Mouse (Mus musculus) lung, postnatal 0 days (tissue): ENCODE data around the gene Heatr6. TPM values are rescaled to one million over a fixed set of nuclear protein-coding genes. Genes with fewer than 3 reads are reported as not detected.
A peak's percentile ranks its signal among the peaks of the same experiment; 100 is the strongest.

Experiments used
- ATAC-seq: fragments of 200-750 bp; cut with Nextera tagmentation; 2 replicates; pipeline ENCODE4 v1.8.0; 2017; ENCODE audit warnings: moderate library complexity
- DNase-seq: peaks from one replicate; pipeline ENCODE4 v3.0.0-alpha.2; 2016; ENCODE audit warnings: low spot score
- H3K27ac ChIP-seq: fragments of 300-500 bp; sonication (generic); 2 replicates; pipeline ENCODE4 v1.5.1; 2014; ENCODE audit warnings: antibody characterized with exemption, mild to moderate bottlenecking, low read length, mixed read lengths
- H3K27me3 ChIP-seq: fragments of 300-500 bp; sonication (generic); replicated peaks from 2 replicates; pipeline ENCODE4 v1.6.1; 2014; ENCODE audit warnings: low read length, mixed read lengths; ENCODE audit not compliant: insufficient read depth
- H3K36me3 ChIP-seq: fragments of 300-500 bp; sonication (generic); 2 replicates; pipeline ENCODE4 v1.6.1; 2014; ENCODE audit warnings: low read length, mixed read lengths; ENCODE audit not compliant: insufficient read depth
- H3K4me1 ChIP-seq: fragments of 300-500 bp; sonication (generic); 2 replicates; pipeline ENCODE4 v1.6.1; 2014; ENCODE audit warnings: antibody characterized with exemption, low read depth, low read length, mixed read lengths; ENCODE audit not compliant: insufficient read depth
- H3K4me2 ChIP-seq: fragments of 300-500 bp; sonication (generic); replicated peaks from 2 replicates; pipeline ENCODE4 v1.6.1; 2014; ENCODE audit warnings: low read depth, mild to moderate bottlenecking, low read length, moderate library complexity, mixed read lengths
- H3K4me3 ChIP-seq: fragments of 300-500 bp; sonication (generic); 2 replicates; pipeline ENCODE4 v1.5.1; 2014; ENCODE audit warnings: low read depth, low read length
- H3K9ac ChIP-seq: fragments of 300-500 bp; sonication (generic); replicated peaks from 2 replicates; pipeline ENCODE4 v1.6.1; 2014; ENCODE audit warnings: low read depth, mild to moderate bottlenecking
- H3K9me3 ChIP-seq: fragments of 300-500 bp; sonication (generic); 2 replicates; pipeline ENCODE4 v1.6.1; 2016; ENCODE audit warnings: low read length, mixed read lengths
- CTCF ChIP-seq: IDR thresholded peaks from 2 replicates; pipeline ENCODE4 v1.5.1; 2016; ENCODE audit warnings: antibody characterized with exemption, mild to moderate bottlenecking
- EP300 ChIP-seq: IDR thresholded peaks from 2 replicates; pipeline ENCODE4 v1.6.1; 2016; ENCODE audit warnings: antibody characterized with exemption, mild to moderate bottlenecking, control low read depth
- WGBS: fragments of 180-500 bp; shearing (Covaris S2); extraction: QIAGEN DNeasy Blood & Tissue Kit; methylation state at CpG from one replicate; pipeline ENCODE4 v1.1.7; 2014; 5-methylcytosine and 5-hydroxymethylcytosine counted together
- polyA plus RNA-seq: library from polyadenylated mRNA; unstranded; fragments of >200 nt; fragmentation: Nextera tagmentation; extraction: Ambion mirVana; gene quantifications from 2 replicates; pipeline ENCODE4 v1.2.1, GENCODE M21; 2015

Gene Heatr6
- polyA plus RNA-seq, 1 experiment from 2014 or later: 11.8 TPM

- Histone ChIP-seq H3K36me3 (no peaks in the 10 kb centered on the region), H3K4me2 (no peak overlapping the region), H3K27ac (no peak overlapping the region), H3K9me3 (no peaks in the 10 kb centered on the region), H3K4me1 (no peaks in the 10 kb centered on the region), H3K4me3 (no peak overlapping the region), H3K27me3 (no peaks in the 10 kb centered on the region; the same call in 1 of the 2 replicates), H3K9ac (no peak overlapping the region)
- WGBS: 68% methylated on average over 2 of the region's 2 CpGs
- no peak for DNase-seq
- TF ChIP-seq EP300 (no peak), CTCF (no peak)
- no peak for ATAC-seq
Measured at GRCm38 (mm10) chr11:83735881-83736280, 17.6 kb upstream of the Heatr6 start.

GRCm38 (mm10) chr11:83737109-83737558, 16.4 kb upstream of the Heatr6 start:
- ATAC-seq (no peak), DNase-seq (peak; percentile 17)
- Histone ChIP-seq H3K27me3 (no peaks in the 10 kb centered on the region), H3K9me3 (no peaks in the 10 kb centered on the region), H3K4me3 (no peak overlapping the region), H3K36me3 (no peaks in the 10 kb centered on the region), H3K27ac (no peak overlapping the region), H3K9ac (no peak overlapping the region), H3K4me1 (no peaks in the 10 kb centered on the region), H3K4me2 (no peak overlapping the region)
- TF ChIP-seq EP300 (no peak), CTCF (no peak)
- WGBS: 65% methylated on average over 3 of the region's 3 CpGs

- Histone ChIP-seq H3K27me3 (no peaks in the 10 kb centered on the region), H3K27ac (no peak overlapping the region), H3K36me3 (no peaks in the 10 kb centered on the region), H3K4me3 (no peak overlapping the region), H3K9ac (no peak overlapping the region), H3K9me3 (no peaks in the 10 kb centered on the region), H3K4me2 (no peak overlapping the region), H3K4me1 (no peaks in the 10 kb centered on the region)
- 19% methylated on average over 5 of the region's 5 CpGs for WGBS
- TF ChIP-seq EP300: no peak
- TF ChIP-seq CTCF: peak; percentile 93
- DNase-seq: peak; percentile 80
- no peak for ATAC-seq
Measured at GRCm38 (mm10) chr11:83739241-83739640, 14.3 kb upstream of the Heatr6 start.

GRCm38 (mm10) chr11:83740443-83740991, 13.0 kb upstream of the Heatr6 start:
- H3K9ac ChIP-seq: no peak overlapping the region
- peak; percentile 88 for ATAC-seq
- H3K27ac ChIP-seq: peak overlapping the region; percentile 26; the same call in 1 of the 2 replicates

GRCm38 (mm10) chr11:83741841-83742240, 11.7 kb upstream of the Heatr6 start:
- WGBS: 50% methylated on average over 5 of the region's 5 CpGs
- Histone ChIP-seq H3K4me1 (no peaks in the 10 kb centered on the region), H3K9ac (no peak overlapping the region), H3K27me3 (no peaks in the 10 kb centered on the region), H3K4me3 (no peak overlapping the region), H3K9me3 (no peaks in the 10 kb centered on the region), H3K4me2 (no peak overlapping the region), H3K36me3 (no peaks in the 10 kb centered on the region), H3K27ac (no peak overlapping the region)
- TF ChIP-seq EP300: no peak
- TF ChIP-seq CTCF: no peak
- ATAC-seq: no peak
- DNase-seq: no peak

More at GRCm38 (mm10) chr11:83740443-83740991, 13.0 kb upstream of the Heatr6 start:
- Histone ChIP-seq H3K4me3 (no peak overlapping the region), H3K4me2 (no peak overlapping the region), H3K9me3 (no peaks in the 10 kb centered on the region), H3K36me3 (no peaks in the 10 kb centered on the region), H3K27me3 (no peaks in the 10 kb centered on the region), H3K4me1 (no peaks in the 10 kb centered on the region)
- 37% methylated on average over 4 of the region's 4 CpGs for WGBS
- DNase-seq: peak; percentile 80
- peak; percentile 70 for TF ChIP-seq EP300
- TF ChIP-seq CTCF: no peak

GRCm38 (mm10) chr11:83742731-83743355, 10.7 kb upstream of the Heatr6 start:
- WGBS: 50% methylated on average over 9 of the region's 9 CpGs
- Histone ChIP-seq H3K9me3 (no peaks in the 10 kb centered on the region), H3K9ac (no peak overlapping the region), H3K4me2 (no peak overlapping the region), H3K27ac (no peak overlapping the region), H3K4me1 (no peaks in the 10 kb centered on the region), H3K27me3 (no peaks in the 10 kb centered on the region), H3K4me3 (no peak overlapping the region), H3K36me3 (no peaks in the 10 kb centered on the region)
- no peak for TF ChIP-seq EP300
- no peak for TF ChIP-seq CTCF
- DNase-seq (peak; percentile 18), ATAC-seq (no peak)
